Mouse (Mus musculus) E14TG2a.4 (cell line): ENCODE measurements around the gene Fbxo3.

Experiments used
- H3K27me3 ChIP-seq: 2 replicates; pipeline ENCODE4 v1.6.1; 2014; ENCODE audit warnings: low read length, control low read depth; ENCODE audit not compliant: insufficient read depth
- H3K36me3 ChIP-seq: 2 replicates; pipeline ENCODE4 v1.6.1; 2014; ENCODE audit warnings: low read length, control low read depth; ENCODE audit not compliant: insufficient read depth
- H3K4me1 ChIP-seq: replicated peaks from 2 replicates; pipeline ENCODE4 v1.6.1; 2014; ENCODE audit warnings: low read depth, low read length, control low read depth
- H3K4me3 ChIP-seq: replicated peaks from 2 replicates; pipeline ENCODE4 v1.5.1; 2014; ENCODE audit warnings: mild to moderate bottlenecking, low read length
- H3K9me3 ChIP-seq: 2 replicates; pipeline ENCODE4 v1.6.1; 2014; ENCODE audit warnings: low read length, control low read depth
- CTCF ChIP-seq: conservative IDR thresholded peaks from 2 replicates; pipeline ENCODE4 v1.5.1; 2014; ENCODE audit warnings: low read length
- NANOG ChIP-seq: IDR thresholded peaks from 2 replicates; pipeline ENCODE4 v1.6.1; 2014; ENCODE audit warnings: borderline replicate concordance, low read length, mixed read lengths
- POU5F1 ChIP-seq: IDR thresholded peaks from 2 replicates; pipeline ENCODE4 v1.6.1; 2014; ENCODE audit warnings: low read length, borderline replicate concordance

Gene Fbxo3

DNA sequence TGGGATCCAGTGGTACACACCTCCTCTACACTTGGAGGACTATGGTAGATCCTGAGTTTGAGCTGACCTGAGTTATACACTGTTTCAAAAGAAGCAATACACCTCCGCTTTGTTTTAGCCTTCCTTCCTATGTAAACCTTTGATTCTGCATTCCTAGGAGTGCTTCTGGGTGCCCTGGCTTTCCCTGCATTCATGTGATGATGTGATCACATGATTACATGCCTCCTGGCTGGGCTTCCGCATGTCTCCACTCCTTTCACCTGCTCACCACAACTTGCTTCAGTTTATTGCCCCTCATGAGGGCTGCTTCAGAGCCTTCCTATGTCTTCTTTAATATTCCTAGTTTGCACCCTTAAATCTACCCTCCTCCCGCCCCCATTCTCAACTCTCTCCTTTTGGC, 4.5 kb downstream of the Fbxo3 start:
- H3K4me1 ChIP-seq: peaks cover 23% of the 10 kb centered on the region
- H3K27me3 ChIP-seq: 0 out of 2 replicates have a peak, but pooled peaks cover 7% of the 10 kb centered on the region
- H3K9me3 ChIP-seq: no peaks in the 10 kb centered on the region
- no peak overlapping the region for H3K4me3 ChIP-seq
- H3K36me3 ChIP-seq: peaks cover 26% of the 10 kb centered on the region
- no peak for TF ChIP-seq NANOG

DNA sequence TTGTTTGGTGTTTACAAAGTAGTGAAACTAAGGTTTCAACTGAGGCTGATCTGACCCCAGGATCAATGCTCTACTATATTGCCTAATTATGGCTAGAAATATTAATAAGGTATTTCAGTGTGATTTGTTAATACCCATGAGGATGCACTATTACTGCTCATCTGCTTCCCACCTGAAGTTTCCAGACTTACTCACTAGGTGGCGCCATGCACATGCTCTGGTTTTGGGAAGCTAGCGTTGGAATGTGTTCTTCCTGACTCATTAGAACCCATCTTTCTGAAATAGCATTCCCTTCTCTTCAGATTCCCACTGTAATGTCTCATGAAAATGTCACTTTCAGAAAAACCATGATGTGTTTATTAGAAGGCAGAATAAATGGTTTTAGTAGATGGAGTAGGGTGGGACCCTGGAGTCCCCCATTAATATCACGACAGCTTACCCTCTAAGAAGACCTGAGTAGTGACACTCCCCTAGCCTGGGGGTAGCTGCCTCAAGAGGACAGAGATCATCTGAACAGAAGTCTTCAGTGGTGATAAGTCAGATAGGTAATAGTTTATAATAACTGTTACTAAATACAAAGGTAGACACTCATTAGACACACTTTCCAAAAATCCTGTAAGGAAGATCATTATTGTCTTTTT, 7.4 kb downstream of the Fbxo3 start:
- Histone ChIP-seq H3K4me3 (no peak overlapping the region), H3K9me3 (no peaks in the 10 kb centered on the region), H3K4me1 (peaks cover 10% of the 10 kb centered on the region), H3K36me3 (peaks cover 36% of the 10 kb centered on the region), H3K27me3 (no peaks in the 10 kb centered on the region)
- TF ChIP-seq CTCF (peak; percentile 92), POU5F1 (no peak), NANOG (no peak)

DNA sequence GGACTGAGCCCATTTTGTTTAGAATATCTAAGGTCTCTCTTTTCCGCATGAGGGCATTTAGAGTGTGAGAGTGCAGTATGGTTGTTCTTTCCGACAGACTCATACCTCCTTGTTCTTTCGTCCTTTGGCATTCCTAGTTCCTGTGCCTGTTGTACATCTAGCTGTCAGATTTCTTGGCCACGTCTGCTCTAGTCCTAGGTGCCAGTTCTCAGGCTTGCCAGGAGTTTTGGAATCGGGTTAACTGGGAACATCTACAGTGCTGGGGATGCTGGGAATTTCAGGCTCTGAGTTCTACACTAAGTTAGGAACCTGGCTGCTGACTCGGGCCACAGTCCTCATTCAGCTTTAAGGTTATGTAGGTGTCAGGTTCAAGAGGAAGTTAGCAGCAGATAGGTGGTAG, 8.1 kb downstream of the Fbxo3 start:
- TF ChIP-seq NANOG (no peak), CTCF (no peak), POU5F1 (no peak)
- H3K4me3 ChIP-seq: no peak overlapping the region
- H3K4me1 ChIP-seq: peaks cover 15% of the 10 kb centered on the region
- H3K36me3 ChIP-seq: peaks cover 40% of the 10 kb centered on the region
- no peaks in the 10 kb centered on the region for H3K27me3 ChIP-seq
- H3K9me3 ChIP-seq: no peaks in the 10 kb centered on the region

DNA sequence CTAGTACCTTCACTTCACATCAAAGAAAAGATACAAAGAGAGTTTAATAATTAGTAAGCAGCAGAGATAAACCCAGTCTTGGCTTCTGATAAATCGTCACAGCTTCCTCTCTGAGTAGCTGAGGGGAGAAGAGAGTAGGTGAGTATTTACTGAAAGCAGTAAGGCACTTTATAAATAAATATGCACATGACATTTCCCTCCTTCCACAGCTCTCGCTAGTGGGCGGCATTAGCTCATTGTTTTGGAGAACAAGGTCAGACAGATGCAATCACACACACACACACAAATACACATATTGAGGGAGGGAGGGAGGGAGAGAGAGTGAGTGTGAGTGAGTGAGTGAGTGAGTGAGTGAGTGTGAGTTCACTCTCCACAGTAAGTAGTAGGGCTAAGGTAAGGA, 8.8 kb downstream of the Fbxo3 start:
- no peak overlapping the region for H3K4me3 ChIP-seq
- TF ChIP-seq POU5F1 (no peak), CTCF (no peak), NANOG (no peak)
- H3K9me3 ChIP-seq: no peaks in the 10 kb centered on the region
- H3K4me1 ChIP-seq: peaks cover 17% of the 10 kb centered on the region
- peaks cover 41% of the 10 kb centered on the region for H3K36me3 ChIP-seq
- no peaks in the 10 kb centered on the region for H3K27me3 ChIP-seq

DNA sequence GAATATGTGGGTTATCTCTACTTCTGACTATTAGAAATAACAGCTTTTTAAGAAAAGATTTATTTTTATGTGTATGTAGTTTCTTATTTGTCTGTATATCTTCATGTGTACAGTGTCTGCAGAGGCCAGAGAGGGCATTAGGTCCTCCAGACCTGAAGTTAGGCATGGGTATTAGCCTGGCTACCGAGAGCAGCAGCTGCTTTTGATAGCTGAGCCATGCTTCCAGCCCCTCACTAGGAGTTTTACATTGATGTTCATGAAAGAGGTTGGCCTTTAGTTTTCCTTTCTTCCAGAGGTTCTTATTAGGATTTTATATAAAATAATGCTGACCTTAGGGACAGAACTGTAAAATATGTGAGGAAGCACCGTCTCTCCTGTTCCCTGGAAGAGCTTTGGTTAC, 10.7 kb downstream of the Fbxo3 start:
- no peaks in the 10 kb centered on the region for H3K27me3 ChIP-seq
- TF ChIP-seq CTCF (no peak), POU5F1 (no peak), NANOG (no peak)
- peaks cover 41% of the 10 kb centered on the region for H3K36me3 ChIP-seq
- H3K9me3 ChIP-seq: no peaks in the 10 kb centered on the region
- H3K4me1 ChIP-seq: peaks cover 7% of the 10 kb centered on the region
- no peak overlapping the region for H3K4me3 ChIP-seq

DNA sequence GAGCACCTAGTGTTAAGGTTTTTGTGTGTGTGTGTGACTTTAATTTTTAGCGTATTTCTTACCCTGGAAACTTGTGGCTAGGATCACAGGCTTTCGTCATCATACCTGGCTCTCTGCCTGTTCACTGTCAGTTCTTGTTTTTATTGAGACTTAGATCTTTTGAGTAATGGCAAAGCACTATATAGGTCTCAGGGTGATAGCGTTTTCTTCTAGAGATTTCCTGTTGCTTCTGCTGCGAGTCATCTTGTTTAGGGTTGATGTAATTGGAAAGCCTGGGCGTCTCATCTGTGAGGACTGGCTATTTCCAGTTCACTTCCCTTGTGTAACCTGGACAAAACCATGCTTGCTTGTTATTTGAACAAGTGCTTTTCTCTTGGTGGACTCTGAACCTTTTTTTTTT, 14.1 kb downstream of the Fbxo3 start:
- Histone ChIP-seq H3K4me1 (peaks cover 7% of the 10 kb centered on the region), H3K36me3 (peaks cover 32% of the 10 kb centered on the region), H3K9me3 (no peaks in the 10 kb centered on the region), H3K4me3 (no peak overlapping the region), H3K27me3 (no peaks in the 10 kb centered on the region)
- TF ChIP-seq POU5F1 (no peak), NANOG (no peak)

DNA sequence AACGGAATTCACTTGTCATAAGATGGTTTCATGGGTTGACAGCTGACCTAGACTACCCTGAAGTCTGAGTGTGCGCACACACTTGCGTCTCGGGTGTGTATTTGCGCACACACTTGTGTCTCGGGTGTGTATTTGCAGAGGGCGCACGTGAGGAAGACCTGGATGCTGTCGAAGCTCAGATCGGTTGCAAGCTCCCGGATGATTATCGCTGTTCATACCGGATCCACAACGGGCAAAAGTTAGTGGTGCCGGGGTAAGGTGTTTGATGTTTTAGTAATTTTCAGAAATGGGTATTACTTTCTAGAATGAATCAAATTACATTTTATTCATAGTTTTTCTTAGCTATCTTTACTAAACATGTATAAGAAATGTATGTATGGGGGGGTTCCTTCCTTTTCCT, 15.2 kb downstream of the Fbxo3 start:
- TF ChIP-seq POU5F1: no peak
- no peak overlapping the region for H3K4me3 ChIP-seq
- no peaks in the 10 kb centered on the region for H3K27me3 ChIP-seq
- H3K36me3 ChIP-seq: peaks cover 22% of the 10 kb centered on the region
- no peaks in the 10 kb centered on the region for H3K9me3 ChIP-seq
- peaks cover 7% of the 10 kb centered on the region for H3K4me1 ChIP-seq

DNA sequence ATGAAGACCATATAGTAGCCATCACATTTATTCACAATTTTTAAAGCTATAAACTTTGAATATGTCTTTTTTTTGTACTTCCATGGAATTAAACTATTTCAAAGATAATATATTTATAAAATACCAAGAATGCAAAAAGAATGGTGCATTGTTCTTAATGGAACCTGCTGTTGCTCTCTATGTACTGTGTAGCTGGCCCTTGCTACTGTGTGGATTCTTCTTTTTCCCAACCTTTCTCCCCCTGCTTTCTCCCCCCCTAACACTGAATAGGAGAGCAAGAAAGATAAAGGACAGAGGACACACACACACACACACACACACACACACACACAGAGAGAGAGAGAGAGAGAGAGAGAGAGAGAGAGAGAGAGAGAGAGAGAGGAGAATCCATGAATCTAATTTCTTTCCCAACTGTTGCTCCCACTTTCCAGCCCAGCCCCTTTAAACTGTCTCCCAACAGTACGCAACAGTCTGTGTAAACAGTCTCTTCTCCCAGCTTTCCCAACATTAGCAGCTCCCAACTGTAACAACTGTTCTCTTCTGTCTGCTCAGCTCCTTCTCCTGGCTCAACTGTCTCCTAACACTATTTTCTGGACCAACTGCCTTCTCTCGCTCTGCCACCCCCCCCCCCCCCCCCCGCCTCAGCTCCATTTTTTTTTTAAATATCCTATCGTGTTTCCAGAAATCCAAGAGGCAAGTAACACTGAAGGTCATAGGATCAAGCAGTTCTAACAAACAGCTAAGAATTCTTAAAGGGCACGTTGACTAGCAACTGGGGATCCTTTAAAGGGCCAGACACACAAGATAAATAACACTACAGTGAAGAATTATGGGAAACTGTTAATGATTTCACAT, 16.3 kb downstream of the Fbxo3 start:
- Histone ChIP-seq H3K9me3 (no peaks in the 10 kb centered on the region), H3K4me1 (peaks cover 7% of the 10 kb centered on the region), H3K36me3 (peaks cover 28% of the 10 kb centered on the region), H3K27me3 (no peaks in the 10 kb centered on the region), H3K4me3 (no peak overlapping the region)
- TF ChIP-seq CTCF: no peak
- no peak for TF ChIP-seq NANOG
- no peak for TF ChIP-seq POU5F1
